Mouse (Mus musculus): ENCODE results near the gene Itprid2.

The Itprid2 gene

GRCm38 (mm10) chr2:79646237-79646688 is 11.1 kb downstream of the Itprid2 start:
- in situ Hi-C loops (cut with MboI; ENCODE audit: low pct_unique_long_range_greater_than_20kb in 1 of 2, low sequenced_read_pairs in 2 of 2, unreplicated experiment in 1 of 2), result no loop called here

GRCm38 (mm10) chr2:79647094-79647493 is 11.9 kb downstream of the Itprid2 start:
- in situ Hi-C loops (cut with MboI; ENCODE audit: low pct_unique_long_range_greater_than_20kb in 1 of 2, low sequenced_read_pairs in 2 of 2, unreplicated experiment in 1 of 2), result no loop called here

- in situ Hi-C loops (cut with MboI; ENCODE audit: low pct_unique_long_range_greater_than_20kb in 1 of 2, low sequenced_read_pairs in 2 of 2, unreplicated experiment in 1 of 2), result no loop called here
Measured at GRCm38 (mm10) chr2:79647728-79648127, 12.6 kb downstream of the Itprid2 start.

GRCm38 (mm10) chr2:79651185-79651584 is 16.0 kb downstream of the Itprid2 start:
- in situ Hi-C loops (cut with MboI; ENCODE audit: low pct_unique_long_range_greater_than_20kb in 1 of 2, low sequenced_read_pairs in 2 of 2, unreplicated experiment in 1 of 2), result no loop called here

GRCm38 (mm10) chr2:79651701-79652100 is 16.5 kb downstream of the Itprid2 start:
- in situ Hi-C loops (cut with MboI; ENCODE audit: low pct_unique_long_range_greater_than_20kb in 1 of 2, low sequenced_read_pairs in 2 of 2, unreplicated experiment in 1 of 2), result no loop called here

GRCm38 (mm10) chr2:79652502-79652901 is 17.4 kb downstream of the Itprid2 start:
- in situ Hi-C loops (cut with MboI; ENCODE audit: low pct_unique_long_range_greater_than_20kb in 1 of 2, low sequenced_read_pairs in 2 of 2, unreplicated experiment in 1 of 2), result no loop called here

- in situ Hi-C loops (cut with MboI; ENCODE audit: low pct_unique_long_range_greater_than_20kb in 1 of 2, low sequenced_read_pairs in 2 of 2, unreplicated experiment in 1 of 2), result no loop called here
Measured at GRCm38 (mm10) chr2:79653093-79653808, 18.1 kb downstream of the Itprid2 start.

GRCm38 (mm10) chr2:79653809-79654164 is 18.6 kb downstream of the Itprid2 start:
- in situ Hi-C loops (cut with MboI; ENCODE audit: low pct_unique_long_range_greater_than_20kb in 1 of 2, low sequenced_read_pairs in 2 of 2, unreplicated experiment in 1 of 2), result no loop called here

GRCm38 (mm10) chr2:79657062-79657461 is 21.9 kb downstream of the Itprid2 start:
- in situ Hi-C loops (cut with MboI; ENCODE audit: low pct_unique_long_range_greater_than_20kb in 1 of 2, low sequenced_read_pairs in 2 of 2, unreplicated experiment in 1 of 2), result no loop called here

- in situ Hi-C loops (cut with MboI; ENCODE audit: low pct_unique_long_range_greater_than_20kb in 1 of 2, low sequenced_read_pairs in 2 of 2, unreplicated experiment in 1 of 2), result no loop called here
Measured at GRCm38 (mm10) chr2:79660417-79661185, 25.4 kb downstream of the Itprid2 start.

- in situ Hi-C loops (cut with MboI; ENCODE audit: low pct_unique_long_range_greater_than_20kb in 1 of 2, low sequenced_read_pairs in 2 of 2, unreplicated experiment in 1 of 2), result no loop called here
Measured at GRCm38 (mm10) chr2:79661486-79662104, 26.4 kb downstream of the Itprid2 start.

- in situ Hi-C loops (cut with MboI; ENCODE audit: low pct_unique_long_range_greater_than_20kb in 1 of 2, low sequenced_read_pairs in 2 of 2, unreplicated experiment in 1 of 2), result no loop called here
Measured at GRCm38 (mm10) chr2:79664532-79665286, 29.6 kb downstream of the Itprid2 start.

- in situ Hi-C loops (cut with MboI; ENCODE audit: low pct_unique_long_range_greater_than_20kb in 1 of 2, low sequenced_read_pairs in 2 of 2, unreplicated experiment in 1 of 2), result no loop called here
Measured at GRCm38 (mm10) chr2:79665492-79665891, 30.3 kb downstream of the Itprid2 start.

GRCm38 (mm10) chr2:79675266-79675665 is 40.1 kb downstream of the Itprid2 start:
- in situ Hi-C loops (cut with MboI; ENCODE audit: low pct_unique_long_range_greater_than_20kb in 1 of 2, low sequenced_read_pairs in 2 of 2, unreplicated experiment in 1 of 2), result no loop called here

GRCm38 (mm10) chr2:79677663-79678257 is 42.6 kb downstream of the Itprid2 start:
- in situ Hi-C loops (cut with MboI; ENCODE audit: low pct_unique_long_range_greater_than_20kb in 1 of 2, low sequenced_read_pairs in 2 of 2, unreplicated experiment in 1 of 2), result no loop called here

- in situ Hi-C loops (cut with MboI; ENCODE audit: low pct_unique_long_range_greater_than_20kb in 1 of 2, low sequenced_read_pairs in 2 of 2, unreplicated experiment in 1 of 2), result no loop called here
Measured at GRCm38 (mm10) chr2:79681672-79682071, 46.5 kb downstream of the Itprid2 start.

- in situ Hi-C loops (cut with MboI; ENCODE audit: low pct_unique_long_range_greater_than_20kb in 1 of 2, low sequenced_read_pairs in 2 of 2, unreplicated experiment in 1 of 2), result no loop called here
Measured at GRCm38 (mm10) chr2:79683258-79683657, 48.1 kb downstream of the Itprid2 start.

- in situ Hi-C loops (cut with MboI; ENCODE audit: low pct_unique_long_range_greater_than_20kb in 1 of 2, low sequenced_read_pairs in 2 of 2, unreplicated experiment in 1 of 2), result no loop called here
Measured at GRCm38 (mm10) chr2:79690838-79691237, 55.7 kb downstream of the Itprid2 start.

Data from mouse embryonic stem cell (cell line).